Mouse (Mus musculus) c-Kit-positive CD71-positive TER-119-negative erythroid progenitor cells, embryonic 14.5 days (primary cell): ENCODE results near the gene Hcar2.

Experiments used
- DNase-seq: peaks from one replicate; pipeline ENCODE4 v3.0.0-alpha.2; 2013; ENCODE audit warnings: low read depth

The Hcar2 gene

GRCm38 (mm10) chr5:123865365-123865764 is at the start of gene Hcar2:
Gene Hcar2, minus strand, starts transcription at chr5:123865499.
- DNase-seq: no peak

- no peak for DNase-seq
These were observed 49.6 kb upstream of the Hcar2 start for GRCm38 (mm10) chr5:123914852-123915251.

- DNase-seq: no peak
These were observed 42.3 kb upstream of the Hcar2 start for GRCm38 (mm10) chr5:123907631-123907977.

- DNase-seq: peak; percentile 96
These were observed 41.8 kb upstream of the Hcar2 start, which contains the start of gene Denr for GRCm38 (mm10) chr5:123906976-123907630. Gene Denr, plus strand, starts transcription at chr5:123907175.

GRCm38 (mm10) chr5:123906146-123906975 is 41.1 kb upstream of the Hcar2 start:
- no peak for DNase-seq

GRCm38 (mm10) chr5:123904059-123904672 is 38.9 kb upstream of the Hcar2 start:
- DNase-seq: no peak

- DNase-seq: no peak
These were observed 32.1 kb upstream of the Hcar2 start for GRCm38 (mm10) chr5:123897352-123897751.

- DNase-seq: no peak
These were observed 31.1 kb upstream of the Hcar2 start for GRCm38 (mm10) chr5:123896395-123896794.

GRCm38 (mm10) chr5:123893520-123893919 is 28.2 kb upstream of the Hcar2 start:
- DNase-seq: no peak

- DNase-seq: peak; percentile 45
These were observed 26.4 kb upstream of the Hcar2 start for GRCm38 (mm10) chr5:123891669-123892068.

GRCm38 (mm10) chr5:123890987-123891386 is 25.7 kb upstream of the Hcar2 start:
- DNase-seq: no peak

- no peak for DNase-seq
These were observed 25.0 kb upstream of the Hcar2 start for GRCm38 (mm10) chr5:123890312-123890711.

- no peak for DNase-seq
These were observed 21.1 kb upstream of the Hcar2 start for GRCm38 (mm10) chr5:123886365-123886764.

GRCm38 (mm10) chr5:123884332-123884731 is 19.0 kb upstream of the Hcar2 start:
- no peak for DNase-seq

- DNase-seq: no peak
These were observed 18.6 kb upstream of the Hcar2 start for GRCm38 (mm10) chr5:123883891-123884290.

GRCm38 (mm10) chr5:123880778-123881177 is 15.5 kb upstream of the Hcar2 start:
- DNase-seq: no peak

- no peak for DNase-seq
These were observed 14.6 kb upstream of the Hcar2 start, which contains the start of gene Hcar1 for GRCm38 (mm10) chr5:123879928-123880327. Gene Hcar1, minus strand, starts transcription at chr5:123880020.

GRCm38 (mm10) chr5:123878056-123878455 is 12.8 kb upstream of the Hcar2 start:
- DNase-seq: no peak

- no peak for DNase-seq
These were observed 8.9 kb upstream of the Hcar2 start for GRCm38 (mm10) chr5:123874177-123874576.

- DNase-seq: no peak
These were observed 4.3 kb upstream of the Hcar2 start for GRCm38 (mm10) chr5:123869615-123870014.

- no peak for DNase-seq
These were observed 1.2 kb upstream of the Hcar2 start for GRCm38 (mm10) chr5:123866457-123866856.

GRCm38 (mm10) chr5:123863934-123864333 is 1.4 kb downstream of the Hcar2 start:
- no peak for DNase-seq
